ENCODE assay signal across 8 mouse cellular contexts in the genomic region with DNA sequence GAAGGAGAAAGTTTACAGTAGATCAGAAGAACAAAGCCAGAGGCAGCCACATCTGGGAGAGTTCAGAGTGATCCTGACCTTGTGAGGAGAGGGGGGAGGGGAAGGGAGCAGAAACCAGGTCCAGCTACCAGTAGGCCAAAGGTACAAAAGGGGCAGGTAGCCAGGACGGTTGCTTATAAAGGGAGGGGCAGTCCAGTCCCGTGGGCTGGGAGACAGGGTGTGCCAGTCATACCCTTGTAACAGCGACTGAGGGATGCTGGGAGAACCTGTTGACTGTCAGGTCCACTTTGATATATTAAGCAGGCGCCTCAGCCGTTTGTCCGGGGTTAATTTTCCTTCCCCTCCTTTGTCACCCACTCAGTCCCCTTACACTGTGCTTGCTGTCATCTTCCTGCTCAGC. TPM values are rescaled to one million over a fixed set of nuclear protein-coding genes. Genes with fewer than 3 reads are reported as not detected.
DNase-seq lines count a peak whose midpoint lies in the region; ATAC-seq lines count a peak whose summit lies in the region.

No protein-coding gene starts in this region.

- no peaks in the 10 kb centered on the region for H3K4me1 ChIP-seq in midbrain, embryonic 15.5 days
- no peaks in the 10 kb centered on the region for H3K4me1 ChIP-seq in midbrain, embryonic 14.5 days (ENCODE audit: control insufficient read depth, insufficient read depth, low read length)
- H3K4me1 ChIP-seq in forebrain, embryonic 13.5 days: peaks cover 15% of the 10 kb centered on the region; the same call in 1 of the 2 replicates
- H3K4me1 ChIP-seq in kidney, embryonic 14.5 days (ENCODE audit: control insufficient read depth, insufficient read depth, low read length): peaks cover 44% of the 10 kb centered on the region

- H3K9ac ChIP-seq in midbrain, embryonic 15.5 days: no peak overlapping the region
- no peak overlapping the region for H3K9ac ChIP-seq in midbrain, embryonic 14.5 days (replicated peaks; ENCODE audit: low read length)
- H3K9ac ChIP-seq in forebrain, embryonic 13.5 days: no peak overlapping the region
- H3K9ac ChIP-seq in kidney, embryonic 14.5 days (ENCODE audit: low read depth, low read length): no peak overlapping the region

- H3K36me3 ChIP-seq in midbrain, embryonic 15.5 days (replicated peaks): 0 out of 2 replicates have a peak, but pooled peaks cover 2% of the 10 kb centered on the region
- 0 out of 2 replicates have a peak, but pooled peaks cover 10% of the 10 kb centered on the region for H3K36me3 ChIP-seq in midbrain, embryonic 14.5 days (ENCODE audit: control insufficient read depth, insufficient read depth, low read length)
- H3K36me3 ChIP-seq in forebrain, embryonic 13.5 days (ENCODE audit: poor library complexity, severe bottlenecking): peaks cover 38% of the 10 kb centered on the region
- H3K36me3 ChIP-seq in kidney, embryonic 14.5 days (ENCODE audit: control insufficient read depth, insufficient read depth, low read length): peaks cover 4% of the 10 kb centered on the region; the same call in 1 of the 2 replicates

- peak overlapping the region; percentile 39 for H3K27ac ChIP-seq in midbrain, embryonic 15.5 days
- H3K27ac ChIP-seq in midbrain, embryonic 14.5 days (replicated peaks; ENCODE audit: low read depth, low read length): no peak overlapping the region
- H3K27ac ChIP-seq in forebrain, embryonic 13.5 days: peak overlapping the region; percentile 7; the same call in 1 of the 2 replicates
- H3K27ac ChIP-seq in kidney, embryonic 14.5 days (ENCODE audit: low read depth, low read length): peak overlapping the region; percentile 93

- 25% methylated on average over 6 of the region's 6 CpGs for WGBS in midbrain, embryonic 15.5 days
- WGBS in midbrain, embryonic 14.5 days: 43% methylated on average over 6 of the region's 6 CpGs
- 33% methylated on average over 6 of the region's 6 CpGs for WGBS in forebrain, embryonic 13.5 days
- 5% methylated on average over 6 of the region's 6 CpGs for WGBS in kidney, embryonic 14.5 days

- H3K4me2 ChIP-seq in midbrain, embryonic 15.5 days: no peak overlapping the region
- H3K4me2 ChIP-seq in midbrain, embryonic 14.5 days (ENCODE audit: low read length): no peak overlapping the region
- no peak overlapping the region for H3K4me2 ChIP-seq in forebrain, embryonic 13.5 days
- peak overlapping the region; percentile 17; the same call in 1 of the 2 replicates for H3K4me2 ChIP-seq in kidney, embryonic 14.5 days (replicated peaks; ENCODE audit: low read depth, low read length)

- H3K9me3 ChIP-seq in midbrain, embryonic 15.5 days: no peaks in the 10 kb centered on the region
- H3K9me3 ChIP-seq in midbrain, embryonic 14.5 days (ENCODE audit: control insufficient read depth, low read length): no peaks in the 10 kb centered on the region
- no peaks in the 10 kb centered on the region for H3K9me3 ChIP-seq in forebrain, embryonic 13.5 days (replicated peaks)
- H3K9me3 ChIP-seq in kidney, embryonic 14.5 days (ENCODE audit: control insufficient read depth, low read length): no peaks in the 10 kb centered on the region

- no peak overlapping the region for H3K4me3 ChIP-seq in midbrain, embryonic 15.5 days
- no peak overlapping the region for H3K4me3 ChIP-seq in midbrain, embryonic 14.5 days (replicated peaks; ENCODE audit: low read depth, low read length)
- H3K4me3 ChIP-seq in forebrain, embryonic 13.5 days: no peak overlapping the region
- no peak overlapping the region for H3K4me3 ChIP-seq in kidney, embryonic 14.5 days (ENCODE audit: low read length)

- ATAC-seq in midbrain, embryonic 15.5 days (replicated peaks): no peak
- no peak for ATAC-seq in midbrain, embryonic 14.5 days (ENCODE audit: low FRiP score, low TSS enrichment)
- no peak for ATAC-seq in forebrain, embryonic 13.5 days
- peak; percentile 2; the same call in 1 of the 2 replicates for ATAC-seq in kidney, embryonic 14.5 days (ENCODE audit: low FRiP score, low TSS enrichment)

- no peaks in the 10 kb centered on the region for H3K27me3 ChIP-seq in midbrain, embryonic 15.5 days (replicated peaks)
- no peaks in the 10 kb centered on the region for H3K27me3 ChIP-seq in midbrain, embryonic 14.5 days (ENCODE audit: control insufficient read depth, insufficient read depth, low read length)
- no peaks in the 10 kb centered on the region for H3K27me3 ChIP-seq in forebrain, embryonic 13.5 days
- H3K27me3 ChIP-seq in kidney, embryonic 14.5 days (ENCODE audit: control insufficient read depth, insufficient read depth, low read length): no peaks in the 10 kb centered on the region

- no peak for DNase-seq in midbrain, embryonic 14.5 days
- DNase-seq in lung, postnatal 14 days: peak; percentile 61
- DNase-seq in adrenal gland, postnatal 4 days (ENCODE audit: low spot score in 2 of 2): no peak
- DNase-seq in urinary bladder, postnatal 4 days (ENCODE audit: low spot score in 2 of 2): no peak
- no peak for DNase-seq in right cerebral cortex, adult 2 months (ENCODE audit: low spot score in 2 of 2)

RNA-seq across cellular contexts. Expression of a gene that starts 12.9 kb away (rescaled TPM):
- 1.0 TPM in 2 replicates for polyA plus RNA-seq in midbrain, embryonic 15.5 days (2015; fragmentation: Nextera tagmentation; extraction: Ambion mirVana)
- polyA plus RNA-seq in midbrain, embryonic 14.5 days (2014; fragmentation: Nextera tagmentation; extraction: Ambion mirVana): 0.80 and 1.1 TPM in 2 replicates
- 0.53 and 0.80 TPM in 2 replicates for polyA plus RNA-seq in forebrain, embryonic 13.5 days (2015; fragmentation: Nextera tagmentation; extraction: Ambion mirVana)
- 2.0 and 3.7 TPM in 2 replicates for polyA plus RNA-seq in kidney, embryonic 14.5 days (2014; fragmentation: Nextera tagmentation; extraction: Ambion mirVana)
- 1 to 10 TPM; 7.5 to 8.1 TPM for total RNA-seq in adrenal gland, postnatal 4 days (2021)

RNA-seq across cellular contexts. Expression of a gene that starts 16.2 kb away (rescaled TPM):
- 47.8 and 47.9 TPM in 2 replicates for polyA plus RNA-seq in midbrain, embryonic 15.5 days (2015; fragmentation: Nextera tagmentation; extraction: Ambion mirVana)
- polyA plus RNA-seq in midbrain, embryonic 14.5 days (2014; fragmentation: Nextera tagmentation; extraction: Ambion mirVana): 44.1 and 65.7 TPM in 2 replicates
- polyA plus RNA-seq in forebrain, embryonic 13.5 days (2015; fragmentation: Nextera tagmentation; extraction: Ambion mirVana): 40.3 and 44.0 TPM in 2 replicates
- polyA plus RNA-seq in kidney, embryonic 14.5 days (2014; fragmentation: Nextera tagmentation; extraction: Ambion mirVana): 47.4 and 76.1 TPM in 2 replicates
- 100 to 1,000 TPM; 151 to 152 TPM for total RNA-seq in adrenal gland, postnatal 4 days (2021)

RNA-seq across cellular contexts. Expression of a gene that starts 50.0 kb away (rescaled TPM):
- 123 and 133 TPM in 2 replicates for polyA plus RNA-seq in midbrain, embryonic 15.5 days (2015; fragmentation: Nextera tagmentation; extraction: Ambion mirVana)
- 97.0 and 103 TPM in 2 replicates for polyA plus RNA-seq in midbrain, embryonic 14.5 days (2014; fragmentation: Nextera tagmentation; extraction: Ambion mirVana)
- 98.1 and 108 TPM in 2 replicates for polyA plus RNA-seq in forebrain, embryonic 13.5 days (2015; fragmentation: Nextera tagmentation; extraction: Ambion mirVana)
- polyA plus RNA-seq in kidney, embryonic 14.5 days (2014; fragmentation: Nextera tagmentation; extraction: Ambion mirVana): 64.0 and 66.9 TPM in 2 replicates
- 10 to 100 TPM; 79.6 to 82.2 TPM for total RNA-seq in adrenal gland, postnatal 4 days (2021)
